Mouse (Mus musculus) thymus, postnatal 4 days (tissue): ENCODE results near the gene Crat.
"Not testable (repeated sequence)": the region's sequence is repeated elsewhere in the genome, so short reads cannot be mapped to it uniquely, and the experiment has no call there.

Source experiments
- DNase-seq: peaks from one replicate; pipeline ENCODE4 v3.0.0; 2021

The Crat gene

GRCm38 (mm10) chr2:30439631-30440030, 24.0 kb upstream of the Crat start:
- no peak for DNase-seq

- DNase-seq, result no peak
These were observed 22.2 kb upstream of the Crat start for GRCm38 (mm10) chr2:30437791-30438190.

- no peak for DNase-seq
These were observed 21.2 kb upstream of the Crat start for GRCm38 (mm10) chr2:30436809-30437208.

- no peak for DNase-seq
These were observed 20.5 kb upstream of the Crat start for GRCm38 (mm10) chr2:30436156-30436545.

GRCm38 (mm10) chr2:30435326-30436155, 19.9 kb upstream of the Crat start:
- DNase-seq, result peak; percentile 77

- no peak for DNase-seq
These were observed 13.5 kb upstream of the Crat start for GRCm38 (mm10) chr2:30429156-30429555.

GRCm38 (mm10) chr2:30421432-30421831, 5.8 kb upstream of the Crat start:
- DNase-seq, result no peak

GRCm38 (mm10) chr2:30419112-30419511, 3.5 kb upstream of the Crat start:
- no peak for DNase-seq

GRCm38 (mm10) chr2:30418259-30418658, 2.6 kb upstream of the Crat start:
- DNase-seq, result no peak

- no peak for DNase-seq
These were observed 2.1 kb upstream of the Crat start for GRCm38 (mm10) chr2:30417595-30418165.

- not testable (repeated sequence) for DNase-seq
These were observed 1.5 kb upstream of the Crat start for GRCm38 (mm10) chr2:30417154-30417553.

GRCm38 (mm10) chr2:30416649-30416965, 994 bp upstream of the Crat start:
- no peak for DNase-seq

- peak; percentile 97 for DNase-seq
These were observed 479 bp upstream of the Crat start, which contains the start of gene Ptpa for GRCm38 (mm10) chr2:30415936-30416648. Ptpa (plus strand) TSS chr2:30416039.

GRCm38 (mm10) chr2:30414681-30415080, 932 bp downstream of the Crat start:
- no peak for DNase-seq

- DNase-seq, result no peak
These were observed 1.5 kb downstream of the Crat start for GRCm38 (mm10) chr2:30414101-30414500.

- peak; percentile 40 for DNase-seq
These were observed 2.3 kb downstream of the Crat start for GRCm38 (mm10) chr2:30413038-30413973.

GRCm38 (mm10) chr2:30409454-30410176, 6.0 kb downstream of the Crat start:
- DNase-seq, result no peak

- no peak for DNase-seq
These were observed 7.0 kb downstream of the Crat start for GRCm38 (mm10) chr2:30408452-30409100.

- DNase-seq, result no peak
These were observed 7.8 kb downstream of the Crat start for GRCm38 (mm10) chr2:30407778-30408177.

GRCm38 (mm10) chr2:30407221-30407620, 8.4 kb downstream of the Crat start:
- DNase-seq, result no peak

GRCm38 (mm10) chr2:30403870-30404269, 11.7 kb downstream of the Crat start:
- DNase-seq, result peak; percentile 36

- DNase-seq, result no peak
These were observed 12.8 kb downstream of the Crat start for GRCm38 (mm10) chr2:30402843-30403242.
